Mouse (Mus musculus) myocyte (in vitro differentiated cells): ENCODE measurements around the gene Speer4e.
"Not testable (repeated sequence)": the region's sequence is repeated elsewhere in the genome, so short reads cannot be mapped to it uniquely, and the experiment has no call there.

Experiments
- CEBPB ChIP-seq: IDR thresholded peaks from 2 replicates; pipeline ENCODE4 v1.6.1; 2011; ENCODE audit warnings: mild to moderate bottlenecking, moderate library complexity; ENCODE audit not compliant: poor library complexity, insufficient read depth, severe bottlenecking
- E2F4 ChIP-seq: IDR thresholded peaks from one replicate; pipeline ENCODE4 v1.6.1; 2011; ENCODE audit warnings: mild to moderate bottlenecking, control low read depth, moderate library complexity; ENCODE audit not compliant: insufficient read depth
- MAX ChIP-seq: IDR thresholded peaks from one replicate; pipeline ENCODE4 v1.6.1; 2011; ENCODE audit warnings: low read depth, mild to moderate bottlenecking, control low read depth
- POLR2A ChIP-seq: IDR thresholded peaks from one replicate; pipeline ENCODE4 v1.6.1; 2011; ENCODE audit warnings: low read depth, mild to moderate bottlenecking, control low read depth, moderate library complexity; ENCODE audit not compliant: insufficient read length
- POLR2AphosphoS2 ChIP-seq: IDR thresholded peaks from one replicate; pipeline ENCODE4 v1.6.1; 2011; ENCODE audit warnings: low read depth, control low read depth; ENCODE audit not compliant: insufficient read length
- REST ChIP-seq: IDR thresholded peaks from one replicate; pipeline ENCODE4 v1.6.1; 2011; ENCODE audit warnings: mild to moderate bottlenecking, control low read depth, moderate library complexity; ENCODE audit not compliant: insufficient read depth, insufficient read length
- SRF ChIP-seq: IDR thresholded peaks from one replicate; pipeline ENCODE4 v1.6.1; 2011; ENCODE audit warnings: low read depth; ENCODE audit not compliant: control insufficient read depth, insufficient read length
- TCF12 ChIP-seq: IDR thresholded peaks from one replicate; pipeline ENCODE4 v1.6.1; 2011; ENCODE audit warnings: mild to moderate bottlenecking, control low read depth; ENCODE audit not compliant: poor library complexity, insufficient read depth, severe bottlenecking

- not testable (repeated sequence) for TF ChIP-seq E2F4, POLR2A, POLR2AphosphoS2, TCF12, MAX, SRF, CEBPB, REST
Observed at GRCm38 (mm10) chr5:14914361-14914760, 23.9 kb downstream of the Speer4e start.
